Mouse (Mus musculus): ENCODE measurements around the gene Gpcpd1. TPM values are rescaled to one million over a fixed set of nuclear protein-coding genes. Genes with fewer than 3 reads are reported as not detected.

Gpcpd1 gene
- polyA plus RNA-seq, 1 experiment, result 18.4 TPM

DNA sequence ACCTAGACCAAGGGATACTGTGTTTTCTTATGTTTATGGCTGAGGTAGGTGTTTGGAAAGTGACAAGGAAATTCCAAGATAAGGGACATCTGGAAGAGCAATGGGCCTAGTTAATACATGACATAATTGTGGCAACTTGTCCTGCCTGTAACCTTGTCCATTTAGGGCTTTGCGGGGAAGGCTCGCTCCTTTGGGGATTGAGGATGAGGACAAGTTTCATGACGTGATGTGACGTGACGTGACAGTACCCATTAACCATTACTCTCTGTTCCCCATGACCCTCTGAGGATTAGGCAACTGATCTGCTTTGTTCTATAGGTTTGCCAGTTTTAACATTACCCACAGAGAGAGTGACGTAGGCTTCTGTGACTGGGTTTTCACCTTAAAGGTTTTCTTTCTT is 81.7 kb downstream of the Gpcpd1 start:
- Histone ChIP-seq H3K36me3 (ENCODE audit: control insufficient read depth, insufficient read depth, low read length) (peaks cover 2% of the 10 kb centered on the region; the same call in 1 of the 2 replicates), H3K4me1 (ENCODE audit: control insufficient read depth, insufficient read depth, low read length) (peaks cover 6% of the 10 kb centered on the region), H3K4me3 (ENCODE audit: control insufficient read depth, low read depth, low read length) (no peak overlapping the region), H3K27me3 (ENCODE audit: control insufficient read depth, insufficient read depth, low read length) (no peaks in the 10 kb centered on the region), H3K27ac (ENCODE audit: control insufficient read depth, insufficient read depth, low read depth, low read length) (no peak overlapping the region)
- TF ChIP-seq CTCF (IDR thresholded peaks at IDR 0.05; ENCODE audit: control insufficient read depth, insufficient read depth, insufficient replicate concordance, low read depth, low read length) (no peak), POLR2A (IDR thresholded peaks at IDR 0.05; ENCODE audit: control insufficient read depth, low read depth, low read length) (no peak)

DNA sequence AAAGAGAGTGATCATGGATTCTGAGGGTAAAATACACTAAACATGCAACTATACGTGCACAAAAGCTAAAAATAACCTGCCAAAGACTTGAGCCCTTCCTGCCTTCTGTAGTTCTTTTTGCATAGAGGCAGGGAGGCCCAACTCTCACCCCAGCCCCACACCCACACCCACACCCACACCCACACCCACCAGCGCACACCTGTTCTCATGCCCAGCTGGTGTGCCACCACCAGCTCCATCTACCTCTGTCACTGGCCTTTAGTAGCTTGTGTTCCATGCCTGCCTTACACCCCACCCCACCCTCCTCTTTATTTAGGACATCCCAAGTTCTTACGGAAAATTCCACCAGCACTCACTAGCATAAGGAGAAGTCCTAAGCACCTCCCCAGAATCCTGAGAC is 89.2 kb downstream of the Gpcpd1 start:
- Histone ChIP-seq H3K4me3 (ENCODE audit: control insufficient read depth, low read depth, low read length) (no peak overlapping the region), H3K4me1 (ENCODE audit: control insufficient read depth, insufficient read depth, low read length) (peaks cover 2% of the 10 kb centered on the region; the same call in 1 of the 2 replicates), H3K27me3 (ENCODE audit: control insufficient read depth, insufficient read depth, low read length) (no peaks in the 10 kb centered on the region), H3K27ac (ENCODE audit: control insufficient read depth, insufficient read depth, low read depth, low read length) (no peak overlapping the region), H3K36me3 (ENCODE audit: control insufficient read depth, insufficient read depth, low read length) (no peaks in the 10 kb centered on the region)
- TF ChIP-seq POLR2A (IDR thresholded peaks at IDR 0.05; ENCODE audit: control insufficient read depth, low read depth, low read length), result no peak
- no peak for TF ChIP-seq CTCF (IDR thresholded peaks at IDR 0.05; ENCODE audit: control insufficient read depth, insufficient read depth, insufficient replicate concordance, low read depth, low read length)

DNA sequence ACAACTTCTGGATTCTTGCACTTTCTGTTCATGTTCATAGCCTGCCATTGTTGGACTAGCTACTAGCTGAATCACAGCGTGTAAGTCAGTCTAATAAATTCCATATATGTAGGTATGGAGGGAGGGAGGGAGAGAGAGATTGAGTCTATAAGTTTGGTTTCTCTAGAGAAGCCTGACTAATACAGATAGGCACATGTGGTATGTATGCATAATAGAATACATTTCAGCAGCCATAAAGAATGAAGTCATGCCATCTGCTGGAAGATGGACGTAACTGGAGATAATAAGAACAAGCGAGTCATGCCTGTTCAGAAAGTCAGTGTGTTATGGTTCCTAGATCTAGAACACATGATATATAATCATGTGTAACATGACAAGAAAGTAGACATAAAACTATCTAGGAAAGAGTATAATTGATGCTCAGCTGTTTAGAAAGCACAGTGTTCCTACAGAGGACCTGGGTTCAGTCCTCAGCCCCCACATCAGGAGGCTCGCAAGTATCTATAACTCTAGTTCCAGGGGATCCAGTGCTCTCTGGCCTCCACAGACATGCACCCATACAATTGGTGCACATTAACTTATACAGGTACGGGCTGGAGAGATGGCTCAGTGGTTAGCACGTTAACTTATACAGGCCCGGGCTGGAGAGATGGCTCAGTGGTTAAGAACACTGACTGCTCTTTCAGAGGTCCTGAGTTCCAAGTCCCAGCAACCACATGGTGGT is 90.0 kb downstream of the Gpcpd1 start:
- H3K27ac ChIP-seq (ENCODE audit: control insufficient read depth, insufficient read depth, low read depth, low read length), result no peak overlapping the region
- no peak for TF ChIP-seq CTCF (IDR thresholded peaks at IDR 0.05; ENCODE audit: control insufficient read depth, insufficient read depth, insufficient replicate concordance, low read depth, low read length)
- TF ChIP-seq POLR2A (IDR thresholded peaks at IDR 0.05; ENCODE audit: control insufficient read depth, low read depth, low read length), result no peak
- H3K27me3 ChIP-seq (ENCODE audit: control insufficient read depth, insufficient read depth, low read length), result no peaks in the 10 kb centered on the region
- no peak overlapping the region for H3K4me3 ChIP-seq (ENCODE audit: control insufficient read depth, low read depth, low read length)
- peaks cover 2% of the 10 kb centered on the region; the same call in 1 of the 2 replicates for H3K4me1 ChIP-seq (ENCODE audit: control insufficient read depth, insufficient read depth, low read length)
- H3K36me3 ChIP-seq (ENCODE audit: control insufficient read depth, insufficient read depth, low read length), result no peaks in the 10 kb centered on the region; the same call in 1 of the 2 replicates

DNA sequence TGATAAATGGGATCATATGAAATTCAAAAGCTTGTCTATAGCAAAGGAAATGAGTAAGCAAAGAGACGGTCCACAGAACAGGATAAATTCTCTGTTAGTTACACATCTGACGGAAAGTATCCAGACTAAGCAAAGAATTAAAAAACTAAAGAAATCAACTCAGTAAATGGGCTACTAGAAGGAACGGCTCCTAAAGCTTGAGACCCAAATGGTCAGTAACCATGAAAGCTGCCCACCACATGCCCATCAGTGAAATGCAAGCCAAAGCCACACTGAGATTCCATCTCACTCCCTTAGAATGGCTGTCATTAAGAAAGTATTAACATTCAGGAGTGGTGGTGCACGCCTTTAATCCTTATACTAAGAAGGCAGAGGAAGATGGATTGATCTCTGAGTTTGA is 94.3 kb downstream of the Gpcpd1 start:
- H3K4me3 ChIP-seq (ENCODE audit: control insufficient read depth, low read depth, low read length), result peak overlapping the region; percentile 33; the same call in 1 of the 2 replicates
- H3K4me1 ChIP-seq (ENCODE audit: control insufficient read depth, insufficient read depth, low read length), result peaks cover 4% of the 10 kb centered on the region
- no peak overlapping the region for H3K27ac ChIP-seq (ENCODE audit: control insufficient read depth, insufficient read depth, low read depth, low read length)
- no peaks in the 10 kb centered on the region for H3K27me3 ChIP-seq (ENCODE audit: control insufficient read depth, insufficient read depth, low read length)
- H3K36me3 ChIP-seq (ENCODE audit: control insufficient read depth, insufficient read depth, low read length), result peaks cover 2% of the 10 kb centered on the region; the same call in 1 of the 2 replicates
- no peak for TF ChIP-seq POLR2A (IDR thresholded peaks at IDR 0.05; ENCODE audit: control insufficient read depth, low read depth, low read length)
- no peak for TF ChIP-seq CTCF (IDR thresholded peaks at IDR 0.05; ENCODE audit: control insufficient read depth, insufficient read depth, insufficient replicate concordance, low read depth, low read length)

DNA sequence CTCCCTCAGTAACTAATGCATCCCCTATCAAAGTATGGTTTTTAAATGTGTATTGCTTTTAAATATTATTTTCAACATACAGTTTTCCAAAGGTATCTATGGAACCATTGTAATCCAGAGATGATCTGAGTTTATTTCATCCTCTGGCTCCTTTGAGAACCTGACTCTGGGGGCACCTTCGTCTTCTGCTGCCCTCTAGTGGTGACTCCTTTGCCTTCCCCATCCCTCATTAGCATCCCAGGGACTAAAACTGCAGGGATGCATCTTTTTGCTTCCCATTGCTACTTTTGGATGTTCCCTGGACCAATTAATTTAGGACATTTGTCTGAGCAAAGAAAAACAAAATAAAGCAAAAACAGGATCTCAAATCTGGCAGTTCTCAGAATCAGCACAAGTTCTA is 102.1 kb downstream of the Gpcpd1 start:
- Histone ChIP-seq H3K4me3 (ENCODE audit: control insufficient read depth, low read depth, low read length) (no peak overlapping the region), H3K36me3 (ENCODE audit: control insufficient read depth, insufficient read depth, low read length) (no peaks in the 10 kb centered on the region), H3K27ac (ENCODE audit: control insufficient read depth, insufficient read depth, low read depth, low read length) (no peak overlapping the region), H3K4me1 (ENCODE audit: control insufficient read depth, insufficient read depth, low read length) (peaks cover 5% of the 10 kb centered on the region), H3K27me3 (ENCODE audit: control insufficient read depth, insufficient read depth, low read length) (no peaks in the 10 kb centered on the region)
- TF ChIP-seq POLR2A (IDR thresholded peaks at IDR 0.05; ENCODE audit: control insufficient read depth, low read depth, low read length), result no peak
- TF ChIP-seq CTCF (IDR thresholded peaks at IDR 0.05; ENCODE audit: control insufficient read depth, insufficient read depth, insufficient replicate concordance, low read depth, low read length), result peak; percentile 64; the same call in 1 of the 2 replicates

DNA sequence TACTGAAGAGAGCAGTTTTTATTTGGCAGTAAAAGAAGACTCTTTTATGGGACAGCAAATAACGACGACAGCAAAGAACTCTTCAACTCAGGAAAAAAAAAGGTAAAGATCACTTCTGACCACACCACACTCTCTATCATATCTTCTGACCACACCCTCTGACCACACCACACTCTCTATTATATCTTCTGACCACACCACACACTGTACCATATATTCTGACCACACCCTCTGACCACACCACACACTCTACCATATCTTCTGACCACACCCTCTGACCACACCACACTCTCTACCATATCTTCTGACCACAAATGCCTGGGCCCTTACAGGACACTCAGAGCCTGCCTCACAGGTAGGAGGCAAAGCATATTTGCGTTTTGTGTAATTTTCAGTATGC is 106.0 kb downstream of the Gpcpd1 start:
- H3K4me3 ChIP-seq (ENCODE audit: control insufficient read depth, low read depth, low read length), result no peak overlapping the region
- no peak overlapping the region for H3K27ac ChIP-seq (ENCODE audit: control insufficient read depth, insufficient read depth, low read depth, low read length)
- H3K4me1 ChIP-seq (ENCODE audit: control insufficient read depth, insufficient read depth, low read length), result no peaks in the 10 kb centered on the region
- TF ChIP-seq CTCF (IDR thresholded peaks at IDR 0.05; ENCODE audit: control insufficient read depth, insufficient read depth, insufficient replicate concordance, low read depth, low read length) (no peak), POLR2A (IDR thresholded peaks at IDR 0.05; ENCODE audit: control insufficient read depth, low read depth, low read length) (no peak)
- no peaks in the 10 kb centered on the region for H3K36me3 ChIP-seq (ENCODE audit: control insufficient read depth, insufficient read depth, low read length)
- no peaks in the 10 kb centered on the region for H3K27me3 ChIP-seq (ENCODE audit: control insufficient read depth, insufficient read depth, low read length)

Other genes starting within 250 kb of the Gpcpd1 start
- gene Prokr2, start 202.3 kb downstream of the Gpcpd1 start, polyA plus RNA-seq (2012; rRNA removed), result 0.02 and 0.04 TPM in 2 replicates
- gene Shld1, start 99.2 kb upstream of the Gpcpd1 start, polyA plus RNA-seq (2012; rRNA removed), result 2.4 and 2.7 TPM in 2 replicates
- 2.1 and 2.5 TPM in 2 replicates for gene Chgb, start 193.5 kb upstream of the Gpcpd1 start, polyA plus RNA-seq (2012; rRNA removed)
- 3.7 and 4.3 TPM in 2 replicates for gene Trmt6, start 228.3 kb upstream of the Gpcpd1 start, polyA plus RNA-seq (2012; rRNA removed)
- gene Mcm8, start 228.4 kb upstream of the Gpcpd1 start, polyA plus RNA-seq (2012; rRNA removed), result 3.0 and 3.2 TPM in 2 replicates

Measured in testis, adult 2 months (tissue).